Mouse (Mus musculus): ENCODE measurements at regions not wholly inside any gene's neighbourhood (a gene's known extent, or its start where the extent isn't known, plus 50 kb on each side); places are given as distances from the start of the nearest gene placed in this dataset.

DNA sequence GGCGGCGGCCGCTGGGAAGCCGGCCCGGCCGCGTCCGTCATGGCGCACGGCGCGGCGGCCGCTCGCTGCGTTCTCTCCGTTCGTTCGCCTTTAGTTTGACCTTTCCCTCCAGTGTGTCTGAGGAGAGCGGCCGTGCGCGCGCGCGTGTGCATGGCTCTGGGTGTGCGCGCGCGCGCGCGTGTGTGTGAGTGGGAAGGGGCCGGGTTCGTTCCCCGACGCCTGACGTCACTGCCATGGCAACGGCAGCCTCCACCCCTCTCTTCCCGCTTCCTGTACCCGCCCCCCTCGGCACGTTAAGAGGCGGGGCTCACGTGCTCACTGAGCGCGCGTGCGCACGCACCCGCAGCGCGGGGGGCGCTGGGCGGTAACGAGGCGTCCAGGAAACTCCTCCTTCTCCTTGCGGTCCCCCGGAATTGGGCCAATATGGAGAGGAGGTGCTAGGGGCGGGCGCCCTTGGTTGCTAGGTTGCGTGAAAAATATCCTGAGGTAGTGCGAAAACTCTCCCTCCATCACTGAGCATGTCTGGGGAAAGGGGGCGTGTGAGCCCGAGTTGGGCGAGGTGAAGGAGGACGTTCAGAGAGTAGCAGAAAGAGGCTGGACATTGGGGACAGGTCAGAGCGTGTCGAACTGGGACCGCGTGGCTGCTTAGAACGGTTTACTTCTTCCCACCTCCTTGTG, 1862.5 kb upstream of the Lrrc6 start:
- no peak for TF ChIP-seq MAFK (IDR thresholded peaks at IDR 0.05; ENCODE audit: insufficient read depth, low read depth, low read length)
- TF ChIP-seq CHD2 (IDR thresholded peaks at IDR 0.05; ENCODE audit: low read depth, low read length): no peak
- TF ChIP-seq ZNF384 (IDR thresholded peaks at IDR 0.05; ENCODE audit: low read depth, low read length): no peak
- TF ChIP-seq ZC3H11A (IDR thresholded peaks at IDR 0.05; ENCODE audit: borderline replicate concordance, low read depth, low read length): no peak
- 0 out of 2 replicates have a peak, but pooled peaks have one; percentile 31 for TF ChIP-seq HCFC1 (IDR thresholded peaks at IDR 0.05; ENCODE audit: borderline replicate concordance, insufficient read depth, low read length)
